Mouse (Mus musculus) layer of hippocampus, adult 2 months (tissue): ENCODE data around the gene Cep131. TPM values are rescaled to one million over a fixed set of nuclear protein-coding genes. Genes with fewer than 3 reads are reported as not detected.

Experiments used
- DNase-seq, 2 experiments: peaks; one replicate each; pipeline ENCODE4 v3.0.0; 2022; ENCODE audit warnings: low spot score in 2 of 2
- H3K27ac ChIP-seq: fragments of 200-600 bp; 2 replicates; pipeline ENCODE4 v1.8.1; 2022
- H3K4me3 ChIP-seq: fragments of 200-600 bp; 2 replicates; pipeline ENCODE4 v1.8.1; 2022; ENCODE audit warnings: mild to moderate bottlenecking
- CTCF ChIP-seq: fragments of 200-600 bp; conservative IDR thresholded peaks from 2 replicates; pipeline ENCODE4 v1.8.1; 2022; ENCODE audit warnings: antibody characterized with exemption, mild to moderate bottlenecking, moderate library complexity
- total RNA-seq, 2 experiments: library from RNA; stranded (reverse); gene quantifications; 2 replicates each; pipeline ENCODE4 v1.2.3; 2021

Cep131 gene
- total RNA-seq, 2 experiments from 2014 or later, result 35.6 to 37.0 TPM

GRCm38 (mm10) chr11:120063326-120063725 is 23.3 kb downstream of the Cep131 start:
- no peak overlapping the region for H3K27ac ChIP-seq
- DNase-seq, result no peak
- no peak for TF ChIP-seq CTCF
- no peak overlapping the region for H3K4me3 ChIP-seq

- no peak overlapping the region for H3K27ac ChIP-seq
- H3K4me3 ChIP-seq, result no peak overlapping the region
- TF ChIP-seq CTCF, result no peak
- no peak for DNase-seq
Observed at GRCm38 (mm10) chr11:120060634-120061033, 26.0 kb downstream of the Cep131 start.

DNA sequence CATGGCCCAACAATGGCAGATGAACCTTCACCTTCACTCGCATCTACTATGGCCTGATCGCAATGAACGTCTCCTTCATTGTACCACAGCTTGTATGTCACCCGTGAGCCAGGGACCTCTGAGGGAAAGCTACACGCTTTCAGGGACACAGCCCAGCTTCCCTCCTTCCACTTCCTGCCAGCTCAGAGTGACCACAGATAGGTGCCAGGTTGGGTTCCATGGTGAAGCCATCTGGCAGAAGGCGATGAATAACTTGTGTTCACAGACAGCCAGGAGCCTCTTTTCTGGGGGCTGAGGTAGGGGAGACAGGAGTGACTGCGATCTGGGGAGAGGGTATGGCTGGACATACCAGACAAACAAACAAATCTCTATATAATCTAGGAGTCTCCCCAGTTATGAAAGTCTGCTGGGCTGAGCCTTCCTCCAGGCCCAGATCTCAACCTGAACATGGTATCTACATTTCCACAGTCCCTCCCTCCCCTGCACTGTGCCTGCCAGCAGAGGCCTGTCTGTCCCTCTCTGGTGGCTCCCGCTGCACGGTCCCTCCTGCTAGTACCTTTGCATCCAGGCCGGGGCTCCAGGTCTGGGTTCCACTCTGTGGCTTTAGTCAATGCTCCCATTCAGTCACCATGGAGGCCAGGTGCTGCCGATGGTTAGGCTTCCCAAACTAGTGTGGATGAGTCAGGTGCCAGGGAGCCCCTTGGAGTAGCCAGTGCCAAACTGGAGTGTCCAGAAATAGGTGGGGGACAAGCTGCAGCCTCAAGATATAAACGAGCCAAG is 30.5 kb downstream of the Cep131 start:
- Histone ChIP-seq H3K27ac (no peak overlapping the region), H3K4me3 (no peak overlapping the region)
- no peak for DNase-seq
- no peak for TF ChIP-seq CTCF

DNA sequence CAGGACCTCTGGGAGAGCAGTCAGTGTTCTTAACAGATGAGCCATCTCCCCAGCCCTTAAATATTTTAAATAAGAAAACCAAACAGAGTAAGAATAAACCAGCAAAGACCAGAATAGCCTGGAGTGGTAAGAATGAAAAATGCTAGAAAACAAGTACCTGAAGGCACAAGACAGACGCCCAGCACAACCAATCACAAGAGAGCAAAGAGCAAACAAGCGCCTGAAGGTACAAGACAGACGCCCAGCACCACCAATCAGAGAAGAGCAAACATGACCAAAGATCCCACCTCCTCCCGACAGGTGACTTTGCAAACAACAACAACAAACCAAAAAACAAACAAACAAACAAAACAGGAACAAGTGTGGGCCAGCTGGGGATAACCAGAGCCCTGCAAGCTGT is 32.8 kb downstream of the Cep131 start:
- Histone ChIP-seq H3K4me3 (no peak overlapping the region), H3K27ac (no peak overlapping the region)
- TF ChIP-seq CTCF, result no peak
- DNase-seq, result no peak

DNA sequence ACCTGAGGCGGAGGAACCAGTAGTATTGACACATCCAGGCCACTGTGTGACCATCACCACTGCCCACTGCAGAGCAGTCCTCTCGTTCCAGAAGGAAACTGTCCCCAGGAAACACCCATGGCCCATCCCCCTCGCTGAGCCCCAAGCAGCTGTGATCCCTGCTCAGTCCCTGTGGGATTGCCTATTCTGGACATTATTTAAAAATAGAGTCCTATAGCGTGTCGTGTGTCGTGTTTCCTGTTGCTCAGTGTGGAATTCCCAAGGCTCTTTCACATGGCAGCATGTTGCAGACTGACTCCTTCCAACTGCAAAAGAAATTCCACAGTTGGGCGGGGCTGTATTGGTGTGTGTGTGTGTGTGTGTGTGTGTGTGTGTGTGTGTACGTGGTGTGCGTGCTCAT is 34.4 kb downstream of the Cep131 start:
- Histone ChIP-seq H3K4me3 (no peak overlapping the region), H3K27ac (no peak overlapping the region)
- no peak for DNase-seq
- TF ChIP-seq CTCF, result no peak

DNA sequence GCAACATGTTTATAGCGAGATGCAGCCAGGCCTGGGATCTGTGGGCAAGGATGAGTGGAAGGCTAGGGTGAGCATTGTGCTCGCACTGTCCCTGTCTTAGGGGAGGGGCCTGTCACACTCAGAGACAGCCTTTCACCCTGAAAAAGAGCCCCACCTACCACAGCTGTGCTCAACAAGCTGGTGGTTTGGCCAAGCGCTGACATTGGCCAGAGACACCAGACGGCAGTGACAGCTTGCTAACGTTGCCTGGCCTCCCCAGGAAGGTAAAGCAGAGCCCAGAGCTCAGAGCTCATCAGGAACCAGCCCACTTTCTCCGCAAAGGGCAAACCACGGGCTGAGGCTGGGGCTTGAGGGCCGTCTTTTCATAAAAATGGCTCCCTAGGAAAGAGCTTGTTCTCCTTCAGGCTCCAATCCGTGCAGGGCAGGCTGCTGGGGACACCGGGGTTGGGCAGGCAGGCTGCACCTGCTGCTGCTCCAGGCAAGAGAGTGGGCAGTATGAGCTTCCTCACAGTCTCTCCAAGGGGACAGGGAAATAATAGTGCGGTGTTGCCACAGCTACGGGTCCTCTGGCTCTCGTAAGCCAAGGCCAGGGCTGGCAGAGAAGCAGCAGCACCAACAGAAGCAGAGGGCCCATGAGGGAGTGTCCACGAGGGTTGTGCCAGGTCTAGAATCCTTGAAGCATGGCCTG is 35.4 kb downstream of the Cep131 start:
- peak overlapping the region; percentile 78 for H3K27ac ChIP-seq
- H3K4me3 ChIP-seq, result no peak overlapping the region; the same call in 1 of the 2 replicates
- no peak for DNase-seq
- no peak for TF ChIP-seq CTCF

DNA sequence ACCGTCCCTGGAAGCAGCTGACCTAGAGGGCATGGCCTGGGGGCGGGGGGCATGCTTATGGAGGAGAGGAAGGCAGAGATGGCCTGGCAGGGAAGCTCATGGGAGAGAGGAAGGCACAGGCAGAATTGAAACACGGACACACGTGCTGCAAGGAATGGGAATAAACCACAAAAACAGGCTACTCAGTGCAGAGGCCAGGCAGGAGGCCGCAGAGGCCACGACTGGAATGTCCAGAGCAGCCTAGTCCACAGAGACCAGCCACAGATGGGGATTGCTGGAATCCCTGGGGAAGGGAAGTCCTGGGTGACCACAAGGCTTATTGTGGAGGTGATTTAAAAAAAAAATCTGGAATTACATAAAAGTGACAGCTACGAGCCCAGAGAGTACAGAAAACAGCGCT is 37.6 kb downstream of the Cep131 start:
- no peak overlapping the region for H3K4me3 ChIP-seq
- TF ChIP-seq CTCF, result no peak
- DNase-seq, result no peak
- H3K27ac ChIP-seq, result peak overlapping the region; percentile 100; the same call in 1 of the 2 replicates

GRCm38 (mm10) chr11:120048252-120048556 is 38.4 kb downstream of the Cep131 start:
- peak overlapping the region; percentile 100 for H3K27ac ChIP-seq
- DNase-seq, result peak; percentile 55 to 75

DNA sequence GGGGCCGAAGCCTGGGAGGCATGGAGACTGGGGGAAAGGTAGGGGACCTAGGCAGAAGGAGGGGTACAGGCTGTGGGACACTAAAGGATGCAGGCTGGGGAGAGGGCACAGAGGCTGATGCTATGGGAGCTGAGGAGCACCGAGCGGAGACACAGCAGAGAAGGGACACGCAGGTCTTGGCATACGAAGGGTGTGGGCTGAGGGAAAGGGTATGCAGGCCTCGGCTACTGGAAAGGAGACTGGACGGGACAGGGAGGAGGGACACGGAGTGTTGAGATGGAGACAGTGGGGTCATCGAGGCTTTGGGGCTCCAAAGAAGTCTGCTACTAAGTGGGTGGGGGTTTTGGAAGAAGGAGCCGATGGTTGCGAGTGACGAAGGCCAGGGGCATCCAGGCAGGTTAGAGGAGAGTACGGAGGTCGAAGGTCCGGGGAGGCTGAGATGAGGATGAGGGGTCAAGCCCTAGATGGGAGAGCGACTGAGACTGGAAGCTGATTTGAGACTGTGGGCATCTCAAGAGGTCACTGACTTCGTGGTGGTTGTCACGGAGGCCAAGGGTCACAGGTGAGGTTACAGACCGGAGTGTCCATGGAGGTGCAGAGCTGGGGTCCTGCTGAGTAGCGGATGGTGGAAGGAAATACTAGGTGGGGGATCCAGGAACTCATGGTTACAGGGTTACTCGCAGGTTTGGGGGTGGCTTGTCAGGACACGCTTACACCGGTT is 38.9 kb downstream of the Cep131 start:
- peak overlapping the region; percentile 100 for H3K27ac ChIP-seq
- H3K4me3 ChIP-seq, result peak overlapping the region; percentile 93
- TF ChIP-seq CTCF, result no peak
- no peak for DNase-seq

More at GRCm38 (mm10) chr11:120048252-120048556, 38.4 kb downstream of the Cep131 start:
- H3K4me3 ChIP-seq, result peak overlapping the region; percentile 93
- peak; percentile 72 for TF ChIP-seq CTCF

GRCm38 (mm10) chr11:120046553-120047191 is 40.0 kb downstream of the Cep131 start, which contains the start of gene Aatk:
Gene Aatk (minus strand): TSS chr11:120047167.
- peak within 1 kb of the TSS; percentile 100 for H3K27ac ChIP-seq
- no peak for TF ChIP-seq CTCF
- DNase-seq, result peak in 1 of 2 experiments; percentile 49
- peak within 1 kb of the TSS; percentile 93 for H3K4me3 ChIP-seq

DNA sequence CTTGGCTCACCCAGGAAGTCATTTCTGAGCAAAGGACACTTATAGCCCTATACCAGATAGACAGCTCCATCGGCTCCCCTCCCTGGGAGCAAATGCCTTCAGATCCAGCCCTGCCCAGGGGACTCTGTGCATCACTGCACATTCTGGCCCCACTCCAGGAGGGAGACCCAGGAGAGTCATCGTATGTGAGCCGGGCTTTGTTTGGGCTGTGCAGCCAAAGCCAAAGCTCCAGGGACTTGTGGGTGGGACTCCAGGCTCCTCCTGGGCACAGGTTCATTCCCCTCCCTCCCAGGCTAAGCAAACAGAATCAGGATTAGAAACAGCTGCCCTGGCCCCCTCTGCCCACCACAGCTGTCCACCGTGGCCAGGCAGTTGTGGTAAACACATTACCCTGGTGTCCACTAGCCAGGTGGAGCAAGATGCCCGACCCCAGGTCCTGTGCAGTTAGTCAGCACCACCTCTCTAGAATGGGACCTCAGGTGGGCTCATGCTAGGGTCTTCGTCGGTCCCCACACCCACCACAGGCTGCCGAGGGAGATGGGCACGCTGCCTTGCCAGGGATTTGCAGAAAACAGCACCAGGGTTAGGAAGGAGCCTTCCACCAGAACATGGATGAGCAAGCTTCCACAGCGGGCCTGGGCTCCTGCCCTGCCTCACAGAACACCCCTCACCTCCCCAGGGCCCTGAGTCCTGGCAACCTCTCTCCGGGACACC is 40.6 kb downstream of the Cep131 start:
- H3K27ac ChIP-seq, result peak overlapping the region; percentile 100
- peak overlapping the region; percentile 93 for H3K4me3 ChIP-seq
- TF ChIP-seq CTCF, result no peak
- DNase-seq, result no peak

GRCm38 (mm10) chr11:120045341-120045740 is 41.3 kb downstream of the Cep131 start:
- Histone ChIP-seq H3K4me3 (peak overlapping the region; percentile 93), H3K27ac (peak overlapping the region; percentile 100)
- no peak for DNase-seq
- no peak for TF ChIP-seq CTCF
